Mouse (Mus musculus) E14TG2a.4 (cell line): ENCODE measurements around the gene Tmem167b.
A peak's percentile ranks its signal among the peaks of the same experiment; 100 is the strongest.

Experiments
- H3K27me3 ChIP-seq: 2 replicates; pipeline ENCODE4 v1.6.1; 2014; ENCODE audit warnings: low read length, control low read depth; ENCODE audit not compliant: insufficient read depth
- H3K36me3 ChIP-seq: 2 replicates; pipeline ENCODE4 v1.6.1; 2014; ENCODE audit warnings: low read length, control low read depth; ENCODE audit not compliant: insufficient read depth
- H3K4me1 ChIP-seq: replicated peaks from 2 replicates; pipeline ENCODE4 v1.6.1; 2014; ENCODE audit warnings: low read depth, low read length, control low read depth
- H3K4me3 ChIP-seq: replicated peaks from 2 replicates; pipeline ENCODE4 v1.5.1; 2014; ENCODE audit warnings: mild to moderate bottlenecking, low read length
- H3K9me3 ChIP-seq: 2 replicates; pipeline ENCODE4 v1.6.1; 2014; ENCODE audit warnings: low read length, control low read depth
- CTCF ChIP-seq: conservative IDR thresholded peaks from 2 replicates; pipeline ENCODE4 v1.5.1; 2014; ENCODE audit warnings: low read length
- NANOG ChIP-seq: IDR thresholded peaks from 2 replicates; pipeline ENCODE4 v1.6.1; 2014; ENCODE audit warnings: borderline replicate concordance, low read length, mixed read lengths
- POU5F1 ChIP-seq: IDR thresholded peaks from 2 replicates; pipeline ENCODE4 v1.6.1; 2014; ENCODE audit warnings: low read length, borderline replicate concordance

The Tmem167b gene

GRCm38 (mm10) chr3:108562133-108562730 lies at the start of gene Tmem167b:
Tmem167b (minus strand) TSS chr3:108562466.
- Histone ChIP-seq H3K27me3 (no peaks in the 10 kb centered on the region), H3K4me1 (peaks cover 37% of the 10 kb centered on the region), H3K36me3 (peaks cover 31% of the 10 kb centered on the region), H3K9me3 (peaks cover 4% of the 10 kb centered on the region), H3K4me3 (peak within 1 kb of the TSS; percentile 95)
- TF ChIP-seq POU5F1 (no peak), CTCF (no peak), NANOG (no peak)

GRCm38 (mm10) chr3:108608906-108609305 lies 46.6 kb upstream of the Tmem167b start:
- H3K9me3 ChIP-seq: no peaks in the 10 kb centered on the region
- TF ChIP-seq CTCF: no peak
- no peak for TF ChIP-seq NANOG
- no peak for TF ChIP-seq POU5F1
- H3K27me3 ChIP-seq: no peaks in the 10 kb centered on the region
- peaks cover 4% of the 10 kb centered on the region; the same call in 1 of the 2 replicates for H3K4me1 ChIP-seq
- H3K4me3 ChIP-seq: no peak overlapping the region
- peaks cover 18% of the 10 kb centered on the region for H3K36me3 ChIP-seq

DNA sequence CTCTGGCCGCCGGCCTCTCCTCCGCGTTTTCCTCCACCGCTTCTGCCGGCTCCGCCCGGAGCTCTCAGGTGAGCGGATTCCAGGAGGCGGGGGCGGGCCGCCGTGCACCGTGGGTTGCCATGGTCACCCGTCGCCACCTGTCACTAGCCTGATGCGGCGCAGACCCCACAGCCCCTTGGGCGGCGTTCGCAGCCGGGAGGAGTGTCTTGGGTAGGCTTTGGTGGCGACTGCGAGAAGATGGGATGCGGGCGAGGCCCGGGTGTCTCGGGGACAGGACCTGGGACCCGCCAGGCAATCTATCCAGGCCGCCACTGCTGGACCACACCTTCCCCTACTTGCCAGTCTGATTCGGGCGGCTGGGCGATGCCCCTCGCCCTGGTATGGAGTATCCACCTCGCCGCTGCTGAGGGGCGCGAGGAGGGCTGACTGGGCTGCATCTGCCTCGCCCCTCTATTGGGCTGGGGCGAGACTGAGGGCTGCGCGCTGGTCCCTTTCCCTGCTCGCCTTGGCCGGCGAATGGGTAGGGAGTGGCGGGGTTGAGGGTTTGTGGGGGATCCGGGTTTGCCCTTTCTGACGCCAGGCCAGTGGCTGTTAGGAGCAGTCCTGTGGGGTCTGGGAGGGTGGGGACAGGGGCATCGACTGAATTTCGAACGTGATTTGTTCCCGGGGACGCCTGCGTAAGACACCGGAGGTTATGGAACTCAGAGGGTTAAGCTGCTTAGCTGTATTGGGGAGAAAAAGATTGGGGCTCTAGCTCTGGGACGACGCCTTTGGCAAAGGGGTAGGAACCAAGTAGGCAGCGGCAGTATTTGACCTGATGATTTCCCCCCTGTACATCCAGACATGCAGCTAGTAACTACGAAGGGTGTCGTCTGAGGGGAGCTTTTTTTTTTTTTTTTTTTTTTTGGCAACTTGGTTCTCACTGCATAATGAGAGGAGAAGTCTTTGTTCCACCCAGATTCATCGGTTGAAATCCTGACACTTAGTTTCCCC lies 29.6 kb upstream of the Tmem167b start:
- H3K27me3 ChIP-seq: no peaks in the 10 kb centered on the region
- H3K4me1 ChIP-seq: peaks cover 39% of the 10 kb centered on the region
- peak overlapping the region; percentile 97 for H3K4me3 ChIP-seq
- no peaks in the 10 kb centered on the region for H3K36me3 ChIP-seq
- TF ChIP-seq POU5F1: no peak
- TF ChIP-seq NANOG: no peak
- no peak for TF ChIP-seq CTCF
- peaks cover 7% of the 10 kb centered on the region for H3K9me3 ChIP-seq

- no peak for TF ChIP-seq NANOG
- TF ChIP-seq CTCF: no peak
- no peak for TF ChIP-seq POU5F1
- H3K4me3 ChIP-seq: peak within 1 kb of the TSS; percentile 97
- H3K36me3 ChIP-seq: no peaks in the 10 kb centered on the region
- H3K9me3 ChIP-seq: peaks cover 7% of the 10 kb centered on the region
- no peaks in the 10 kb centered on the region for H3K27me3 ChIP-seq
- peaks cover 47% of the 10 kb centered on the region for H3K4me1 ChIP-seq
Measured at GRCm38 (mm10) chr3:108590786-108591529, 28.7 kb upstream of the Tmem167b start, which contains the start of gene Wdr47. Wdr47 (plus strand) TSS chr3:108591279.

DNA sequence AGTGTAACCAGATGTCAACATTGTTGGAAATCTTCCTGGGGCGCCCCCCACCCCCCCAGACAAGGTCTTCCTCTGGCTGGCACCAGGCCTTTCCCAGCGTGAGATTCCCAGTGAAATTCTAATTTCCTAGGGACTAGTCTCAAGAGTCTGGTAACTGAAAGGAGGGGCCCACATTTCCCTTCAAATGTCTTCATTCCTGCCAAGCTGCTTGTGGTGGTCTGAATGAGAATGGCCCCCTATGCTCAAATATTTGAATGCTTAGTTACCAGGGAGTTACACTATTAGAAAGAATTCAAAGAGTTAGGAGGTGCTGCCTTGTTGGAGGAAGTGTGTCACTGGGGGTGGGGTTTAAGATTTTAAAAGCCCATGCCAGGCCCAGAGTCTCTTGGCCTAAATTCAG lies 26.2 kb upstream of the Tmem167b start:
- H3K36me3 ChIP-seq: peaks cover 5% of the 10 kb centered on the region; the same call in 1 of the 2 replicates
- no peak for TF ChIP-seq POU5F1
- TF ChIP-seq CTCF: no peak
- TF ChIP-seq NANOG: no peak
- peaks cover 7% of the 10 kb centered on the region for H3K9me3 ChIP-seq
- H3K4me3 ChIP-seq: no peak overlapping the region
- H3K27me3 ChIP-seq: no peaks in the 10 kb centered on the region
- H3K4me1 ChIP-seq: peaks cover 71% of the 10 kb centered on the region

GRCm38 (mm10) chr3:108584580-108584979 lies 22.3 kb upstream of the Tmem167b start:
- H3K9me3 ChIP-seq: peaks cover 7% of the 10 kb centered on the region
- no peaks in the 10 kb centered on the region for H3K27me3 ChIP-seq
- no peak overlapping the region for H3K4me3 ChIP-seq

DNA sequence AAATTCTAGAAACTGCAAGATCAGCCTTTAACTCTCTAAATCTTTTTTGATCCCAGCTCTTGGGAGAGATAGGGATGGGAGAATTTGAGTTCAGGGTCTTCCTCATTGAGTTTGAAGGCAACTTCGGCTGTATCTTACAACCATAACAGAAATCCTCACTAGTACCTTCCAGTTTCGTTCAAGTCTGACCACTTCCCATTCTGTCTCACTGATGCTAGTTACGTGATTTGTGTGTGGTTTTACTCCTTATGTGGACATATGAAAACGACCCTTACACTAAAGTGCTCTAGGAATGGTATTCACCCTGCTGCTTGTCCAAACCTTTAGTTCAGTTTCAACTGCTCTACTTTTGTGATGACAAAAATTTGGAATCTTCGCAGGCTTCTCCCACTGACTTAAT lies 11.8 kb upstream of the Tmem167b start:
- TF ChIP-seq NANOG: no peak
- peaks cover 43% of the 10 kb centered on the region for H3K4me1 ChIP-seq
- H3K27me3 ChIP-seq: no peaks in the 10 kb centered on the region
- H3K9me3 ChIP-seq: peaks cover 2% of the 10 kb centered on the region
- peaks cover 35% of the 10 kb centered on the region for H3K36me3 ChIP-seq
- H3K4me3 ChIP-seq: 0 out of 2 replicates have a peak overlapping the region, but pooled peaks have one; percentile 91

More at GRCm38 (mm10) chr3:108584580-108584979, 22.3 kb upstream of the Tmem167b start:
- Histone ChIP-seq H3K36me3 (peaks cover 32% of the 10 kb centered on the region), H3K4me1 (peaks cover 63% of the 10 kb centered on the region)
- TF ChIP-seq POU5F1: no peak
- no peak for TF ChIP-seq CTCF
- no peak for TF ChIP-seq NANOG

GRCm38 (mm10) chr3:108572309-108573010 lies 10.2 kb upstream of the Tmem167b start:
- Histone ChIP-seq H3K36me3 (peaks cover 22% of the 10 kb centered on the region), H3K4me1 (peaks cover 51% of the 10 kb centered on the region), H3K9me3 (peaks cover 7% of the 10 kb centered on the region), H3K4me3 (peak overlapping the region; percentile 91), H3K27me3 (no peaks in the 10 kb centered on the region)
- TF ChIP-seq CTCF (no peak), POU5F1 (no peak), NANOG (no peak)
